Mouse (Mus musculus): ENCODE measurements around the gene Prpf19. TPM values are rescaled to one million over a fixed set of nuclear protein-coding genes. Genes with fewer than 3 reads are reported as not detected.

Prpf19 gene
- polyA plus RNA-seq, 1 experiment = 222 TPM

DNA sequence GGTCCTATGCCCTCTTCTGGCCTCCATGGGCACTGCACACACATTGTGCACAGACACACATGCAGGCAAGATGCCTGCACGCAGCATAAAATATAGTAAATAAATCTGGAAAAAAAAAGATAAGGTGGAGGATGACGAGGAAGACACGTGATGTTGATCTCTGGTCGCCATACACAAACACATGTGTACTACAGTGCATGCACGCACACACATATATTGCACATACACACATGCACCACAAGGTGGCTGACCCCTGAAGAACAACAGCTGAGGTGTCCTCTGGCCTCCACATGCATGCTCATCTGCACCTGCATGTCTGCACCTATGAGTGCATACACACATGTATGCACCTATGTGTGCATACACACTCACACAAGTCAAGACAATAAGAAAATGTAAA is 41.0 kb downstream of the Prpf19 start:
- TF ChIP-seq REST (IDR thresholded peaks at IDR 0.05; ENCODE audit: insufficient read depth, insufficient read length) (no peak), SRF (IDR thresholded peaks at IDR 0.05; ENCODE audit: control insufficient read depth, insufficient read length, low read depth) (no peak)

DNA sequence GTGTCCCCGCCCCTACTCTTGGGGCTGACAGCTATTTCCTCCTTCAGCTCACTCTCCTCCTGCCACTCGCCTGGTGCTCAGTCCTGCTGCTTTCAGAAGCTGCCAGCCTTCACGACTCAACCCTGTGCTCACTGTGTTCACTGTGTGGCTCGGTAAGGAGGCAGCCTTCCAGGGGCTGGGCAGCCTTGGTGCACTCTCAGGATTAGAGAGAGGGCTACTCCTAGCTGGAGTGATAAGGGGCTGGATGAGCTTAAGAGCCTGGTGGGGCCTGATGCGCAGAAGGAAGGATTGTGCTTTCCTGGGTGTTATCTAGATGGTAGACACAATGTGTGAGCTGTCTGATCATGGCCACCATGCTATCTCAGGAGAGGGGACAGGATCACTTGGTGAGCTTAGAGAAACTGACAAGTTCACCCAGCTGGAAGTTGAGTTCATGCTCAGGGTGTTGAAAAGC is 42.1 kb downstream of the Prpf19 start, which contains the start of gene Ptgdr2:
Ptgdr2 (plus strand) TSS at position 51 of the 454 bp plus-strand sequence.
- Histone ChIP-seq H3K27me3 (ENCODE audit: control insufficient read depth, insufficient read depth, insufficient read length) (no peaks in the 10 kb centered on the region), H3K79me2 (ENCODE audit: control insufficient read depth, insufficient read depth) (no peaks in the 10 kb centered on the region), H3K36me3 (ENCODE audit: control insufficient read depth, insufficient read depth) (peaks cover 12% of the 10 kb centered on the region), H3ac (ENCODE audit: control insufficient read depth, insufficient read length) (no peak within 1 kb of the TSS), H3K4me2 (ENCODE audit: low read depth) (no peak within 1 kb of the TSS), H3K4me3 (no peak within 1 kb of the TSS)
- TF ChIP-seq USF1 (IDR thresholded peaks at IDR 0.05; ENCODE audit: low read depth) = no peak
- TF ChIP-seq POLR2AphosphoS2 (IDR thresholded peaks at IDR 0.05; ENCODE audit: insufficient read length, low read depth) = no peak
- TF ChIP-seq POLR2A (IDR thresholded peaks at IDR 0.05; ENCODE audit: insufficient read length, low read depth) = no peak
- no peak for TF ChIP-seq MYOG (IDR thresholded peaks at IDR 0.05; ENCODE audit: control insufficient read depth in 1 of 3, insufficient read depth in 1 of 3, insufficient read length in 2 of 3, low read depth in 2 of 3)
- no peak for TF ChIP-seq SRF (IDR thresholded peaks at IDR 0.05; ENCODE audit: control insufficient read depth, insufficient read length, low read depth)
- TF ChIP-seq MYOD1 (IDR thresholded peaks at IDR 0.05; ENCODE audit: control insufficient read depth in 1 of 3, insufficient read length in 2 of 3, low read depth in 2 of 3) = no peak
- TF ChIP-seq REST (IDR thresholded peaks at IDR 0.05; ENCODE audit: insufficient read depth, insufficient read length) = no peak
- no peak for TF ChIP-seq MAX (IDR thresholded peaks at IDR 0.05; ENCODE audit: low read depth)
- no peak for TF ChIP-seq TCF3 (IDR thresholded peaks at IDR 0.05; ENCODE audit: insufficient read length, low read depth)

More for the DNA sequence above, 41.0 kb downstream of the Prpf19 start:
- Histone ChIP-seq H3ac (ENCODE audit: control insufficient read depth, insufficient read length) (no peak overlapping the region), H3K4me2 (ENCODE audit: low read depth) (no peak overlapping the region), H3K79me2 (ENCODE audit: control insufficient read depth, insufficient read depth) (no peaks in the 10 kb centered on the region), H3K4me3 (no peak overlapping the region), H3K27me3 (ENCODE audit: control insufficient read depth, insufficient read depth, insufficient read length) (no peaks in the 10 kb centered on the region), H3K36me3 (ENCODE audit: control insufficient read depth, insufficient read depth) (peaks cover under 1% of the 10 kb centered on the region)

DNA sequence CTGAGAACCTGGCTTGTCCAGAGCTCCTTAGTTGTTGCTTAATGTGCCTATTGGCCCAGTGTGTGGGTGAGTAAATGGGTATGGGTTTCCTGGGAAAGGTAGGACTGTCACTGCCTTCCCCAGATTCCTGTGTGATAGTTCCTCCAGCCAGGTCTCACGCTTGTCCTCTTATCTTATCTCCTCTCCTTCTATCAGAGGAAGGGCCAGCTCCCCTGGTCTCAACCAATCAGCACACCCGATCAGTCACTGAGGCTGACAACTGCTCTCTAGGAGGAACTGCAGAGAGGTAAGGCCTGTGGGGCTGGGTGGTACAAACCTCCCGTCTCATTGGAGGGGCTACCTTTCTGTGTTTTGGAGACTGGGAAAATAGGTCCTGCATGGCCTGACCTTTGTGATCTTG is 43.7 kb downstream of the Prpf19 start:
- H3K27me3 ChIP-seq (ENCODE audit: control insufficient read depth, insufficient read depth, insufficient read length) = no peaks in the 10 kb centered on the region
- TF ChIP-seq SRF (IDR thresholded peaks at IDR 0.05; ENCODE audit: control insufficient read depth, insufficient read length, low read depth) (no peak), MAX (IDR thresholded peaks at IDR 0.05; ENCODE audit: low read depth) (no peak), REST (IDR thresholded peaks at IDR 0.05; ENCODE audit: insufficient read depth, insufficient read length) (no peak), E2F4 (IDR thresholded peaks at IDR 0.05; ENCODE audit: insufficient read depth) (no peak), MYOD1 (IDR thresholded peaks at IDR 0.05; ENCODE audit: control insufficient read depth in 1 of 3, insufficient read length in 2 of 3, low read depth in 2 of 3) (no peak), USF1 (IDR thresholded peaks at IDR 0.05; ENCODE audit: low read depth) (no peak), TCF3 (IDR thresholded peaks at IDR 0.05; ENCODE audit: insufficient read length, low read depth) (no peak), TCF12 (IDR thresholded peaks at IDR 0.05; ENCODE audit: insufficient read depth, poor library complexity, severe bottlenecking) (no peak), POLR2A (IDR thresholded peaks at IDR 0.05; ENCODE audit: insufficient read length, low read depth) (no peak), CEBPB (IDR thresholded peaks at IDR 0.05; ENCODE audit: insufficient read depth, poor library complexity, severe bottlenecking) (no peak)
- H3ac ChIP-seq (ENCODE audit: control insufficient read depth, insufficient read length) = no peak overlapping the region
- peaks cover 19% of the 10 kb centered on the region for H3K36me3 ChIP-seq (ENCODE audit: control insufficient read depth, insufficient read depth)
- no peak overlapping the region for H3K4me3 ChIP-seq
- no peak overlapping the region for H3K4me2 ChIP-seq (ENCODE audit: low read depth)
- H3K79me2 ChIP-seq (ENCODE audit: control insufficient read depth, insufficient read depth) = no peaks in the 10 kb centered on the region

DNA sequence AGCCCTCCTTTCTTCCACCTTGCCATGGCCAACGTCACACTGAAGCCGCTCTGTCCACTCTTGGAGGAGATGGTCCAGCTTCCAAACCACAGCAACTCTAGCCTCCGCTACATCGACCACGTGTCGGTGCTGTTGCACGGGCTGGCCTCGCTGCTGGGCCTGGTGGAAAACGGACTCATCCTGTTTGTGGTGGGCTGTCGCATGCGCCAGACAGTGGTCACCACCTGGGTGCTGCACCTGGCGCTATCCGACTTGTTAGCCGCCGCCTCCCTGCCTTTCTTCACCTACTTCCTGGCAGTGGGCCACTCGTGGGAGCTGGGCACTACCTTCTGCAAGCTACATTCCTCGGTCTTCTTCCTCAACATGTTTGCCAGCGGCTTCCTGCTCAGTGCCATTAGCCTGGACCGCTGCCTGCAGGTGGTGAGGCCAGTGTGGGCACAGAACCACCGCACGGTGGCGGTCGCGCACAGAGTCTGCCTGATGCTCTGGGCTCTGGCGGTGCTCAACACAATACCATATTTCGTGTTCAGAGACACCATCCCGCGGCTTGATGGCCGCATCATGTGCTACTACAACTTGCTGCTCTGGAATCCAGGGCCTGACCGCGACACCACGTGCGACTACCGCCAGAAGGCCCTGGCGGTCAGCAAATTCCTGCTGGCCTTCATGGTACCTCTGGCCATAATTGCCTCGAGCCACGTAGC is 45.2 kb downstream of the Prpf19 start:
- peaks cover 19% of the 10 kb centered on the region for H3K36me3 ChIP-seq (ENCODE audit: control insufficient read depth, insufficient read depth)
- H3ac ChIP-seq (ENCODE audit: control insufficient read depth, insufficient read length) = no peak overlapping the region
- no peak overlapping the region for H3K4me2 ChIP-seq (ENCODE audit: low read depth)
- H3K4me3 ChIP-seq = no peak overlapping the region
- TF ChIP-seq REST (IDR thresholded peaks at IDR 0.05; ENCODE audit: insufficient read depth, insufficient read length) (no peak), CEBPB (IDR thresholded peaks at IDR 0.05; ENCODE audit: insufficient read depth, poor library complexity, severe bottlenecking) (no peak)
- H3K79me2 ChIP-seq (ENCODE audit: control insufficient read depth, insufficient read depth) = no peaks in the 10 kb centered on the region
- no peaks in the 10 kb centered on the region for H3K27me3 ChIP-seq (ENCODE audit: control insufficient read depth, insufficient read depth, insufficient read length)

DNA sequence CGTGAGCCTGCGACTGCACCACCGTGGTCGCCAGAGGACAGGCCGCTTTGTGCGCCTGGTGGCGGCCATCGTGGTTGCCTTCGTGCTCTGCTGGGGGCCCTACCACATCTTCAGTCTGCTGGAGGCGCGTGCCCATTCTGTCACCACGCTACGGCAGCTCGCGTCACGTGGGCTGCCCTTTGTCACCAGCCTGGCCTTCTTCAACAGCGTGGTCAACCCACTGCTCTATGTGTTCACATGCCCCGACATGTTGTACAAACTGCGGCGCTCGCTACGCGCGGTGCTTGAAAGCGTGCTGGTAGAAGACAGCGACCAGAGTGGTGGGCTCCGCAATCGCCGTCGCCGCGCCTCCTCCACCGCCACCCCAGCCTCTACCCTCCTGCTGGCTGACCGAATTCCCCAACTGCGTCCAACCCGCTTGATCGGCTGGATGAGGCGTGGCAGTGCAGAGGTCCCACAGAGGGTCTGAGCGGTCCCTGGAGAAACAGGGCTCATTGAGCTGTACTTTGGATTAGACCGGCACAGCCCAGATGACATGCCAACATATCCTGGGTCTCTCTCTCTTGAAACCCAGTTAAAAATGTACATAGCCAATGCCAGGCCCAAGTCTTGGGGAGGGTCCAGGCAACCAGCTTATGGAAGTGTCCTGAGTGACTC is 45.9 kb downstream of the Prpf19 start:
- Histone ChIP-seq H3K4me3 (no peak overlapping the region), H3K36me3 (ENCODE audit: control insufficient read depth, insufficient read depth) (peaks cover 19% of the 10 kb centered on the region), H3K4me2 (ENCODE audit: low read depth) (no peak overlapping the region), H3K27me3 (ENCODE audit: control insufficient read depth, insufficient read depth, insufficient read length) (no peaks in the 10 kb centered on the region), H3K79me2 (ENCODE audit: control insufficient read depth, insufficient read depth) (peaks cover 2% of the 10 kb centered on the region), H3ac (ENCODE audit: control insufficient read depth, insufficient read length) (no peak overlapping the region)
- TF ChIP-seq MYOD1 (IDR thresholded peaks at IDR 0.05; ENCODE audit: control insufficient read depth in 1 of 3, insufficient read length in 2 of 3, low read depth in 2 of 3) (no peak), CEBPB (IDR thresholded peaks at IDR 0.05; ENCODE audit: insufficient read depth, poor library complexity, severe bottlenecking) (no peak), E2F4 (IDR thresholded peaks at IDR 0.05; ENCODE audit: insufficient read depth) (no peak), REST (IDR thresholded peaks at IDR 0.05; ENCODE audit: insufficient read depth, insufficient read length) (no peak), USF1 (IDR thresholded peaks at IDR 0.05; ENCODE audit: low read depth) (no peak), TCF3 (IDR thresholded peaks at IDR 0.05; ENCODE audit: insufficient read length, low read depth) (no peak), POLR2A (IDR thresholded peaks at IDR 0.05; ENCODE audit: insufficient read length, low read depth) (peak; percentile 5), POLR2AphosphoS2 (IDR thresholded peaks at IDR 0.05; ENCODE audit: insufficient read length, low read depth) (peak; percentile 84), SRF (IDR thresholded peaks at IDR 0.05; ENCODE audit: control insufficient read depth, insufficient read length, low read depth) (no peak), MAX (IDR thresholded peaks at IDR 0.05; ENCODE audit: low read depth) (no peak), TCF12 (IDR thresholded peaks at IDR 0.05; ENCODE audit: insufficient read depth, poor library complexity, severe bottlenecking) (no peak)
